Mouse (Mus musculus) neural tube, embryonic 14.5 days (tissue): Measurements from ENCODE around the gene Axdnd1. TPM values are rescaled to one million over a fixed set of nuclear protein-coding genes. Genes with fewer than 3 reads are reported as not detected.

Experiments
- ATAC-seq: fragments of 200-750 bp; cut with Nextera tagmentation; 2 replicates; pipeline ENCODE4 v1.8.0; 2017; ENCODE audit warnings: low read depth, mild to moderate bottlenecking, moderate TSS enrichment, moderate library complexity
- H3K27ac ChIP-seq: fragments of 300-500 bp; sonication (generic); 2 replicates; pipeline ENCODE4 v1.5.1; 2014; ENCODE audit warnings: low read depth, mild to moderate bottlenecking, control low read depth, low read length, moderate library complexity, mixed read lengths
- H3K27me3 ChIP-seq: fragments of 300-500 bp; sonication (generic); 2 replicates; pipeline ENCODE4 v1.6.1; 2014; ENCODE audit warnings: low read length; ENCODE audit not compliant: control insufficient read depth, insufficient read depth
- H3K36me3 ChIP-seq: fragments of 300-500 bp; sonication (generic); 2 replicates; pipeline ENCODE4 v1.6.1; 2014; ENCODE audit warnings: low read length, mixed read lengths; ENCODE audit not compliant: control insufficient read depth, insufficient read depth
- H3K4me1 ChIP-seq: fragments of 300-500 bp; sonication (generic); 2 replicates; pipeline ENCODE4 v1.6.1; 2014; ENCODE audit warnings: low read length; ENCODE audit not compliant: control insufficient read depth, insufficient read depth
- H3K4me2 ChIP-seq: fragments of 300-500 bp; sonication (generic); 2 replicates; pipeline ENCODE4 v1.6.1; 2014; ENCODE audit warnings: mild to moderate bottlenecking, low read depth, low read length, control low read depth
- H3K4me3 ChIP-seq: fragments of 300-500 bp; sonication (generic); 2 replicates; pipeline ENCODE4 v1.5.1; 2014; ENCODE audit warnings: low read depth, low read length, control low read depth, mixed read lengths
- H3K9ac ChIP-seq: fragments of 300-500 bp; sonication (generic); replicated peaks from 2 replicates; pipeline ENCODE4 v1.6.1; 2014; ENCODE audit warnings: low read depth, mild to moderate bottlenecking, control low read depth, low read length, mixed read lengths
- H3K9me3 ChIP-seq: fragments of 300-500 bp; sonication (generic); 2 replicates; pipeline ENCODE4 v1.6.1; 2016; ENCODE audit warnings: low read length; ENCODE audit not compliant: control insufficient read depth
- WGBS: fragments of 180-500 bp; shearing (Covaris S2); extraction: QIAGEN DNeasy Blood & Tissue Kit; methylation state at CpG from one replicate; pipeline ENCODE4 v1.1.7; 2014; 5-methylcytosine and 5-hydroxymethylcytosine counted together
- polyA plus RNA-seq: library from polyadenylated mRNA; unstranded; fragments of >200 nt; fragmentation: Nextera tagmentation; extraction: Ambion mirVana; gene quantifications from 2 replicates; pipeline ENCODE4 v1.2.1, GENCODE M21; 2014

Axdnd1 gene
- polyA plus RNA-seq, 1 experiment from 2014 or later, result 0.35 TPM

- Histone ChIP-seq H3K4me1 (no peaks in the 10 kb centered on the region), H3K4me2 (no peak overlapping the region), H3K9me3 (no peaks in the 10 kb centered on the region), H3K36me3 (no peaks in the 10 kb centered on the region), H3K9ac (no peak overlapping the region), H3K27ac (no peak overlapping the region), H3K4me3 (no peak overlapping the region), H3K27me3 (no peaks in the 10 kb centered on the region)
- 49% methylated on average over 9 of the region's 9 CpGs for WGBS
- ATAC-seq, result no peak
Measured at GRCm38 (mm10) chr1:156284851-156285540, 136.0 kb downstream of the Axdnd1 start.

- Histone ChIP-seq H3K4me3 (no peak overlapping the region), H3K36me3 (no peaks in the 10 kb centered on the region), H3K9me3 (no peaks in the 10 kb centered on the region), H3K9ac (no peak overlapping the region), H3K4me2 (no peak overlapping the region), H3K27me3 (no peaks in the 10 kb centered on the region), H3K4me1 (no peaks in the 10 kb centered on the region), H3K27ac (no peak overlapping the region)
- no peak for ATAC-seq
- 76% methylated on average over 10 of the region's 10 CpGs for WGBS
Measured at GRCm38 (mm10) chr1:156284207-156284606, 136.8 kb downstream of the Axdnd1 start.

GRCm38 (mm10) chr1:156280131-156280530 is 140.8 kb downstream of the Axdnd1 start:
- ATAC-seq, result no peak
- Histone ChIP-seq H3K9ac (no peak overlapping the region), H3K4me2 (no peak overlapping the region), H3K27me3 (no peaks in the 10 kb centered on the region), H3K4me3 (no peak overlapping the region), H3K9me3 (no peaks in the 10 kb centered on the region), H3K36me3 (no peaks in the 10 kb centered on the region), H3K27ac (no peak overlapping the region), H3K4me1 (no peaks in the 10 kb centered on the region)
- WGBS, result 87% methylated on average over 7 of the region's 7 CpGs

GRCm38 (mm10) chr1:156273647-156274046 is 147.3 kb downstream of the Axdnd1 start:
- Histone ChIP-seq H3K4me1 (no peaks in the 10 kb centered on the region), H3K27ac (no peak overlapping the region), H3K27me3 (no peaks in the 10 kb centered on the region), H3K9ac (no peak overlapping the region), H3K4me3 (no peak overlapping the region), H3K36me3 (no peaks in the 10 kb centered on the region), H3K4me2 (no peak overlapping the region), H3K9me3 (no peaks in the 10 kb centered on the region)
- ATAC-seq, result no peak
- WGBS, result 58% methylated on average over 7 of the region's 7 CpGs

Other genes with a start within 250 kb of the Axdnd1 start
- gene Fam163a, start 216.1 kb downstream of the Axdnd1 start, polyA plus RNA-seq, result 4.9 and 5.0 TPM in 2 replicates
- gene Tdrd5, start 117.5 kb downstream of the Axdnd1 start, polyA plus RNA-seq, result 1.1 and 2.7 TPM in 2 replicates
- gene Nphs2, start 110.4 kb downstream of the Axdnd1 start, polyA plus RNA-seq, result 0.19 TPM in 2 replicates
- gene Gm2000, start 55.1 kb downstream of the Axdnd1 start, polyA plus RNA-seq, result 560 and 566 TPM in 2 replicates
- 8.9 and 9.5 TPM in 2 replicates for gene Soat1, start 53.2 kb upstream of the Axdnd1 start, polyA plus RNA-seq
- gene Gm10031, start 102.9 kb upstream of the Axdnd1 start, polyA plus RNA-seq, result 0.90 and 0.97 TPM in 2 replicates
- gene Abl2, start 137.6 kb upstream of the Axdnd1 start, polyA plus RNA-seq, result 9.8 and 10.1 TPM in 2 replicates